Mouse (Mus musculus) limb, embryonic 11.5 days (tissue): Measurements from ENCODE around the gene Jun. TPM values are rescaled to one million over a fixed set of nuclear protein-coding genes. Genes with fewer than 3 reads are reported as not detected.

Source experiments
- ATAC-seq: fragments of 200-750 bp; cut with Nextera tagmentation; 2 replicates; pipeline ENCODE4 v1.8.0; 2017; ENCODE audit warnings: low read depth; ENCODE audit not compliant: insufficient number of reproducible peaks, low FRiP score, low TSS enrichment
- DNase-seq: peaks from one replicate; pipeline ENCODE4 v3.0.0-alpha.2; 2015; ENCODE audit warnings: low spot score
- H3K27ac ChIP-seq: fragments of 300-500 bp; sonication (generic); replicated peaks from 2 replicates; pipeline ENCODE4 v1.5.1; 2014; ENCODE audit warnings: low read depth, mild to moderate bottlenecking, low read length
- H3K27me3 ChIP-seq: fragments of 300-500 bp; sonication (generic); 2 replicates; pipeline ENCODE4 v1.6.1; 2014; ENCODE audit warnings: mild to moderate bottlenecking, low read length, mixed read lengths; ENCODE audit not compliant: control insufficient read depth, insufficient read depth
- H3K36me3 ChIP-seq: fragments of 300-500 bp; sonication (generic); 2 replicates; pipeline ENCODE4 v1.6.1; 2014; ENCODE audit warnings: mild to moderate bottlenecking, low read length, moderate library complexity, mixed read lengths; ENCODE audit not compliant: control insufficient read depth, insufficient read depth
- H3K4me1 ChIP-seq: fragments of 300-500 bp; sonication (generic); 2 replicates; pipeline ENCODE4 v1.6.1; 2014; ENCODE audit warnings: low read length, mixed read lengths; ENCODE audit not compliant: control insufficient read depth, insufficient read depth
- H3K4me2 ChIP-seq: fragments of 300-500 bp; sonication (generic); 2 replicates; pipeline ENCODE4 v1.6.1; 2014; ENCODE audit warnings: low read depth, mild to moderate bottlenecking, moderate library complexity; ENCODE audit not compliant: severe bottlenecking
- H3K4me3 ChIP-seq: fragments of 300-500 bp; sonication (generic); 2 replicates; pipeline ENCODE4 v1.5.1; 2014; ENCODE audit warnings: low read depth, low read length
- H3K9ac ChIP-seq: fragments of 300-500 bp; sonication (generic); 2 replicates; pipeline ENCODE4 v1.6.1; 2014; ENCODE audit warnings: mild to moderate bottlenecking, low read length
- H3K9me3 ChIP-seq: fragments of 300-500 bp; sonication (generic); 2 replicates; pipeline ENCODE4 v1.6.1; 2016; ENCODE audit warnings: low read length; ENCODE audit not compliant: control insufficient read depth
- WGBS: fragments of 180-500 bp; shearing (Covaris S2); extraction: QIAGEN DNeasy Blood & Tissue Kit; methylation state at CpG from one replicate; pipeline ENCODE4 v1.1.7; 2014; 5-methylcytosine and 5-hydroxymethylcytosine counted together
- polyA plus RNA-seq: library from polyadenylated mRNA; unstranded; fragments of >200 nt; fragmentation: Nextera tagmentation; extraction: Ambion mirVana; gene quantifications from 2 replicates; pipeline ENCODE4 v1.2.1, GENCODE M21; 2014

Gene Jun
- polyA plus RNA-seq, 1 experiment from 2014 or later: 42.7 TPM

DNA sequence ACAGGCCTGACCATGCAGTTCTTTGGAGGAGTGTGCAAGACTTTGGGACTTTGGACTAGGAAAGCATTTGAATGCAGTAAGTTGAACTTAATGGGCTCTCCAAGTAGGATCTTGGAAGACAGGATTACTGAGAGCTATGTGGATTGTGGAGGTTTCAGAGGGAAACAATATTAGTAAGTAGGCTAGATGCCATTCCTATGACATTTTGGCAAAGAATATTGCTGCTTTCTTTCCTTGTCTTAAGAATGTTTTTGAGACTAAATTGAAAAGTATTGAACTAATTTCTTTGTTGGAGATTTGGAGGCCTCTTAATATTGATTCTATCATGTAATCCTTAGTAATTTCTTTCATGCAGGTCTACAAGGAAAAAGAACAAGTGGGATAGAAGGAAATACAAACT lies 39.8 kb downstream of the Jun start:
- DNase-seq: no peak
- Histone ChIP-seq H3K9me3 (no peaks in the 10 kb centered on the region), H3K4me2 (no peak overlapping the region), H3K9ac (no peak overlapping the region), H3K27ac (no peak overlapping the region), H3K36me3 (no peaks in the 10 kb centered on the region), H3K4me1 (no peaks in the 10 kb centered on the region), H3K27me3 (no peaks in the 10 kb centered on the region), H3K4me3 (no peak overlapping the region)
- no peak for ATAC-seq

- DNase-seq: peak; percentile 84
- H3K4me2 ChIP-seq: no peak overlapping the region
- WGBS: 42% methylated on average over 13 of the region's 13 CpGs
Observed at GRCm38 (mm10) chr4:95008175-95009057, 43.6 kb downstream of the Jun start.

GRCm38 (mm10) chr4:95007759-95008158 lies 44.3 kb downstream of the Jun start:
- Histone ChIP-seq H3K36me3 (no peaks in the 10 kb centered on the region), H3K4me2 (peak overlapping the region; percentile 2; the same call in 1 of the 2 replicates), H3K9ac (no peak overlapping the region), H3K4me1 (no peaks in the 10 kb centered on the region), H3K4me3 (no peak overlapping the region), H3K9me3 (no peaks in the 10 kb centered on the region), H3K27ac (no peak overlapping the region), H3K27me3 (no peaks in the 10 kb centered on the region)
- peak; percentile 38; the same call in 1 of the 2 replicates for ATAC-seq
- 45% methylated on average over 8 of the region's 8 CpGs for WGBS
- DNase-seq: no peak

More at GRCm38 (mm10) chr4:95008175-95009057, 43.6 kb downstream of the Jun start:
- Histone ChIP-seq H3K27ac (no peak overlapping the region), H3K27me3 (no peaks in the 10 kb centered on the region), H3K4me3 (no peak overlapping the region), H3K36me3 (no peaks in the 10 kb centered on the region), H3K9ac (no peak overlapping the region), H3K9me3 (no peaks in the 10 kb centered on the region), H3K4me1 (no peaks in the 10 kb centered on the region)
- no peak for ATAC-seq

DNA sequence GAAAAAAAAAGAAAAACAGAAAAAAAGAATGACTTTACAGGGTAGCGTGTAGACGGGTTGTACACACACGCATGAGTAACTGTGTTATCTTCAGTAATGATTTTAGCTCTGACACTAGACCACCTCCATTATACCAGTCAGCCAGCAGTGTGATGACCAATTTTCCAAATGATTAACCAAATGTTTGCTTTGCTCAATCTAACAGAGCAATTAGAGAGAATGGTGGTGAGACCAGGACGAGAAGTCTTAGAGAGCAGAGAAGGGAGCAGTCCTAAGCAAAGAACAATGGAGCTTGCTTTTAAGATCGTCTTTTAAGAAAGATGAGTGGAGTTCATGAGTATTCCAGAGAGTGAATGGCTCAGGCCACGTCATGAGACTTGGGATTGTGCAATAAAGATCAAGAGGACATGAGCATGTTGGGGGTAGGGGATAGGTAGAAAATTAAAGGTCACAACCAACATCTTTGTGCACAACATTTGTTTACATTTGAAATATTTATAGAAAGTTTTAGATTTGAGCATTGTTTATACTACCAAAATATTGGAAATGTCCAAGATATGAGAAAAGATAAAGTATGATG lies 46.7 kb downstream of the Jun start:
- Histone ChIP-seq H3K36me3 (no peaks in the 10 kb centered on the region), H3K27me3 (no peaks in the 10 kb centered on the region), H3K9me3 (no peaks in the 10 kb centered on the region), H3K27ac (no peak overlapping the region), H3K4me1 (no peaks in the 10 kb centered on the region), H3K4me3 (no peak overlapping the region), H3K9ac (no peak overlapping the region), H3K4me2 (no peak overlapping the region)
- no peak for DNase-seq
- ATAC-seq: no peak
- 86% methylated on average over 6 of the region's 6 CpGs for WGBS

- no peak overlapping the region for H3K9ac ChIP-seq
Observed at GRCm38 (mm10) chr4:95001043-95001775, 50.8 kb downstream of the Jun start.

DNA sequence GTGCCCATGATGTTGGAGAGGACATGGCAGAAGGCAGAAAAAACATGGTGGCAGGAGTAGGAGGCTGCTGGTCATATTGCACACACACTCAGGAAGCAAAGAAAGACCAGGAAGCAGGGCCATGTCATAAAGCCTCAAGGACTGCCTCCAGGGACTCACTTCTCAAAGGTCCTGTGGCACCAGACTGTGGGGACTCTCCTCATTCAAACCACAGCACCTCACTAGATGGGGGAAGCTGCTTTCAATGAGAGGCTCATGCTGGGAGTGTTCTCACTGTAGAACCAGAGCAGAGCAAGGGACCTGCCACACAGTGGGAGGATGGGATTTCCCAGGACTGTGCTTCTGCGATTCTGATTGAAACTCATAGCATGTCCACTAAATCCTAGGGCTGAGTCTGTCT lies 51.9 kb downstream of the Jun start:
- Histone ChIP-seq H3K4me3 (no peak overlapping the region), H3K36me3 (no peaks in the 10 kb centered on the region), H3K9ac (no peak overlapping the region), H3K27ac (no peak overlapping the region), H3K4me2 (no peak overlapping the region), H3K4me1 (no peaks in the 10 kb centered on the region), H3K9me3 (no peaks in the 10 kb centered on the region), H3K27me3 (no peaks in the 10 kb centered on the region)
- 85% methylated on average over 1 of the region's 1 CpGs for WGBS
- ATAC-seq (no peak), DNase-seq (no peak)

More at GRCm38 (mm10) chr4:95001043-95001775, 50.8 kb downstream of the Jun start:
- DNase-seq (no peak), ATAC-seq (no peak)
- no peak overlapping the region for H3K4me2 ChIP-seq
- H3K36me3 ChIP-seq: no peaks in the 10 kb centered on the region
- no peaks in the 10 kb centered on the region for H3K27me3 ChIP-seq
- no peak overlapping the region for H3K4me3 ChIP-seq
- H3K4me1 ChIP-seq: no peaks in the 10 kb centered on the region
- no peaks in the 10 kb centered on the region for H3K9me3 ChIP-seq
- WGBS: 64% methylated on average over 6 of the region's 6 CpGs
- H3K27ac ChIP-seq: no peak overlapping the region

DNA sequence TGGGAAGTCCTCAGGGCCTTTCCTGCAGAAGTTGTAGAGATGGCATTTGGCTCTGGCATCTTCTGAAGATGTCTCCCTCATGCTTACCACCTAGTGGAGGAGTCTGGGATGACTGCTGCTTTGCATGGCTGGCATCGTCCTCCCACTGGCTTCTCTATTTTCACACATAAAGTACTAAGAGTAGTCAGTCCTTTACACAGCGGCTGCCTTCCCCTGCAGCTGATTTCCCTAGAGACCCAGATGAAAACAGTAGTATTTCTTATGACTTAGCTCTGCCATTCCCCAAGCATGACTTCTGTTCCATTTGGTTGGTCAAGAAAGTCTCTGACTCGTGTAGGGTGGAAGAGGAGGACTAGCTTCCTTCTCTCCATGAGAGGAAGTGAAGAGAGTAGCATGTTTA lies 52.8 kb downstream of the Jun start:
- H3K4me3 ChIP-seq: no peak overlapping the region
- no peak overlapping the region for H3K27ac ChIP-seq
- H3K36me3 ChIP-seq: no peaks in the 10 kb centered on the region
- H3K27me3 ChIP-seq: no peaks in the 10 kb centered on the region
- 66% methylated on average over 3 of the region's 3 CpGs for WGBS
- H3K4me1 ChIP-seq: no peaks in the 10 kb centered on the region
- H3K9me3 ChIP-seq: no peaks in the 10 kb centered on the region
- no peak overlapping the region for H3K4me2 ChIP-seq
- DNase-seq (no peak), ATAC-seq (no peak)
- no peak overlapping the region for H3K9ac ChIP-seq
